Mouse (Mus musculus) forebrain, embryonic 10.5 days (tissue): ENCODE measurements around the gene Vmn1r82. TPM values are rescaled to one million over a fixed set of nuclear protein-coding genes. Genes with fewer than 3 reads are reported as not detected.

Source experiments
- DNase-seq: peaks from one replicate; pipeline ENCODE4 v3.0.0-alpha.2; 2017; ENCODE audit warnings: low spot score; ENCODE audit errors: extremely low spot score
- H3K27ac ChIP-seq: fragments of 300-500 bp; sonication (generic); 2 replicates; pipeline ENCODE4 v1.5.1; 2016; ENCODE audit warnings: mild to moderate bottlenecking
- H3K27me3 ChIP-seq: fragments of 300-500 bp; sonication (generic); 2 replicates; pipeline ENCODE4 v1.6.1; 2016; ENCODE audit warnings: mild to moderate bottlenecking; ENCODE audit not compliant: poor library complexity, severe bottlenecking
- H3K36me3 ChIP-seq: fragments of 300-500 bp; sonication (generic); replicated peaks from 2 replicates; pipeline ENCODE4 v1.6.1; 2016; ENCODE audit warnings: mild to moderate bottlenecking, moderate library complexity
- H3K4me1 ChIP-seq: fragments of 300-500 bp; sonication (generic); 2 replicates; pipeline ENCODE4 v1.6.1; 2016
- H3K4me3 ChIP-seq: fragments of 300-500 bp; sonication (generic); 2 replicates; pipeline ENCODE4 v1.5.1; 2016; ENCODE audit warnings: mild to moderate bottlenecking, moderate library complexity
- H3K9me3 ChIP-seq: fragments of 300-500 bp; sonication (generic); 2 replicates; pipeline ENCODE4 v1.6.1; 2016; ENCODE audit warnings: mild to moderate bottlenecking, moderate library complexity
- WGBS: fragments of 180-500 bp; shearing (Covaris S2); methylation state at CpG from one replicate; pipeline ENCODE4 v1.1.7; 2016; 5-methylcytosine and 5-hydroxymethylcytosine counted together
- polyA plus RNA-seq: library from polyadenylated mRNA; unstranded; fragments of >200 nt; fragmentation: Nextera tagmentation; extraction: Ambion mirVana; gene quantifications from 2 replicates; pipeline ENCODE4 v1.2.1, GENCODE M21; 2016

Gene Vmn1r82
- not detected in 2 replicates for polyA plus RNA-seq

DNA sequence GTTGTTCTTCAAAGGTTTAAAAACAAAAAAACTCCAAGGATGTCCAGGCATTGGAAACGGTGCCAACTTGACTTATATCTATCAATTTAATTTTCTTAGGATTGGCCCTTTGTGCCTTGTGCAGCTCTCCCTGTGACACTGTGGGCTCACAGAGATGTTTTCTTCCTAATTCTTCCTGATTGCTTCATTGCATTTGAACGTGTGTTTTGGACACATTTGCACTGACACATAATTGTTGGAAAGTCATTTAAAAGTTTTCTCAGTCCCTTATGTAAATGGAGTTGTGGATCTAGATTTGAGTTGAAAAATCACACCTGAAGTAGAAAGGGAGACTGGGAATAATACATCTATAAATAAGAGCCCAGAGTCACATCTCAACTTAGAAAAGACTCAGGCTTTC is at the start of gene Vmn1r82:
Vmn1r82 (plus strand) TSS at position 301 of the 400 bp plus-strand sequence.
- Histone ChIP-seq H3K4me1 (no peaks in the 10 kb centered on the region), H3K9me3 (peaks cover 45% of the 10 kb centered on the region), H3K27me3 (no peaks in the 10 kb centered on the region), H3K36me3 (no peaks in the 10 kb centered on the region), H3K4me3 (no peak within 1 kb of the TSS), H3K27ac (no peak within 1 kb of the TSS)
- WGBS, result 69% methylated on average over 2 of the region's 2 CpGs
- DNase-seq, result no peak

GRCm38 (mm10) chr7:12268169-12268568 is 32.1 kb upstream of the Vmn1r82 start, which contains the start of gene Vmn1r81:
Gene Vmn1r81, minus strand, starts transcription at chr7:12268269.
- H3K36me3 ChIP-seq, result no peaks in the 10 kb centered on the region
- H3K4me3 ChIP-seq, result no peak within 1 kb of the TSS
- H3K27ac ChIP-seq, result no peak within 1 kb of the TSS
- no peak for DNase-seq
- WGBS, result 78% methylated on average over 1 of the region's 1 CpGs
- no peaks in the 10 kb centered on the region for H3K4me1 ChIP-seq
- H3K27me3 ChIP-seq, result no peaks in the 10 kb centered on the region
- H3K9me3 ChIP-seq, result peaks cover 33% of the 10 kb centered on the region

DNA sequence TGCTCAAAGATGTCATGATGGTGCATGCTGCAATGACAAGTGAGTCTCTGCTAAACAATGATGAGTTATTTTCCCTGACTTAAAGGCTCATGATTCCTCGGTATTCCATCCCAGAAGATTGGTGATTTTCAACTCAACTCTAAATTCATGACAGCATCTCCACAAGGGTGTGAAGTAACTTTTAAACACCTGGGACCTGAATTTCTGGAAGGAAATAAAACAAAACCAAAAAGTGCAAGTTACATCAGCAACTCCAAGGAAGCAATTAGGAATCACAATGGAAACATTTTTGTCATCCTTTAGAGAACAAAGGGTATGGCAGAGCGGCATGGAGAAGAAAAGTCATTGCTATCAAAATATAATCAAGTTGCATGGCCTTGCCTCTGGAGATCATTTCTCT is 29.2 kb downstream of the Vmn1r82 start, which contains the start of gene Vmn1r83:
Vmn1r83 (minus strand) TSS at position 101 of the 400 bp plus-strand sequence.
- H3K4me1 ChIP-seq, result no peaks in the 10 kb centered on the region
- no peak within 1 kb of the TSS for H3K27ac ChIP-seq
- H3K4me3 ChIP-seq, result no peak within 1 kb of the TSS
- no peaks in the 10 kb centered on the region for H3K36me3 ChIP-seq
- peaks cover 31% of the 10 kb centered on the region for H3K9me3 ChIP-seq
- 85% methylated on average over 2 of the region's 2 CpGs for WGBS
- no peaks in the 10 kb centered on the region for H3K27me3 ChIP-seq
- DNase-seq, result no peak

Other genes starting within 250 kb of the Vmn1r82 start
- not detected in 2 replicates for gene Vmn1r78, start 150.2 kb upstream of the Vmn1r82 start, polyA plus RNA-seq
- gene Vmn1r79, start 129.2 kb upstream of the Vmn1r82 start, polyA plus RNA-seq, result not detected in 2 replicates
- not detected in 2 replicates for gene Vmn1r80, start 111.1 kb upstream of the Vmn1r82 start, polyA plus RNA-seq
- not detected in 2 replicates for gene Vmn1r81, start 32.2 kb upstream of the Vmn1r82 start, polyA plus RNA-seq
- gene Vmn1r83, start 29.1 kb downstream of the Vmn1r82 start, polyA plus RNA-seq, result not detected in 2 replicates
- gene Vmn1r84, start 68.8 kb downstream of the Vmn1r82 start, polyA plus RNA-seq, result not detected in 2 replicates
- 3.0 and 3.1 TPM in 2 replicates for gene Zfp551, start 122.3 kb downstream of the Vmn1r82 start, polyA plus RNA-seq
- 32.5 and 33.3 TPM in 2 replicates for gene Zfp606, start 177.9 kb downstream of the Vmn1r82 start, polyA plus RNA-seq
- not detected in 2 replicates for gene 2900092C05Rik, start 212.1 kb downstream of the Vmn1r82 start, polyA plus RNA-seq